Mouse (Mus musculus) ovary, postnatal 14 days (tissue): ENCODE data around the gene Pdrg1.

Source experiments
- DNase-seq: peaks from one replicate; pipeline ENCODE4 v3.0.0; 2022; ENCODE audit warnings: low spot score

Pdrg1 gene

GRCm38 (mm10) chr2:153014758-153015593 lies at the start of gene Pdrg1:
Gene Pdrg1, minus strand, starts transcription at chr2:153015427.
- DNase-seq, result peak; percentile 93

- DNase-seq, result no peak
Measured at GRCm38 (mm10) chr2:153064190-153064970, 49.2 kb upstream of the Pdrg1 start.

- DNase-seq, result no peak
Measured at GRCm38 (mm10) chr2:153063394-153063793, 48.2 kb upstream of the Pdrg1 start.

- DNase-seq, result no peak
Measured at GRCm38 (mm10) chr2:153060216-153060615, 45.0 kb upstream of the Pdrg1 start.

GRCm38 (mm10) chr2:153058365-153058764 lies 43.1 kb upstream of the Pdrg1 start:
- DNase-seq, result no peak

GRCm38 (mm10) chr2:153055270-153055920 lies 40.2 kb upstream of the Pdrg1 start:
- DNase-seq, result no peak

GRCm38 (mm10) chr2:153053896-153054295 lies 38.7 kb upstream of the Pdrg1 start:
- no peak for DNase-seq

GRCm38 (mm10) chr2:153052700-153053351 lies 37.6 kb upstream of the Pdrg1 start:
- no peak for DNase-seq

- no peak for DNase-seq
Measured at GRCm38 (mm10) chr2:153051537-153051936, 36.3 kb upstream of the Pdrg1 start.

GRCm38 (mm10) chr2:153051095-153051494 lies 35.9 kb upstream of the Pdrg1 start:
- DNase-seq, result no peak

GRCm38 (mm10) chr2:153049997-153050358 lies 34.8 kb upstream of the Pdrg1 start:
- DNase-seq, result no peak

GRCm38 (mm10) chr2:153049288-153049996 lies 34.2 kb upstream of the Pdrg1 start:
- peak; percentile 13 for DNase-seq

- DNase-seq, result peak; percentile 25
Measured at GRCm38 (mm10) chr2:153047828-153048465, 32.7 kb upstream of the Pdrg1 start.

- DNase-seq, result no peak
Measured at GRCm38 (mm10) chr2:153045884-153046299, 30.7 kb upstream of the Pdrg1 start.

- DNase-seq, result no peak
Measured at GRCm38 (mm10) chr2:153043886-153044285, 28.7 kb upstream of the Pdrg1 start.

- DNase-seq, result no peak
Measured at GRCm38 (mm10) chr2:153036690-153037089, 21.5 kb upstream of the Pdrg1 start.

- no peak for DNase-seq
Measured at GRCm38 (mm10) chr2:153033545-153034230, 18.5 kb upstream of the Pdrg1 start.

- no peak for DNase-seq
Measured at GRCm38 (mm10) chr2:153032973-153033372, 17.7 kb upstream of the Pdrg1 start.

- DNase-seq, result peak; percentile 92
Measured at GRCm38 (mm10) chr2:153032083-153032842, 17.0 kb upstream of the Pdrg1 start.
